Comparison of ENCODE assay signal across 8 mouse cellular contexts in genomic region chr3:98941066-98941551, GRCm38 (mm10). TPM values are rescaled to one million over a fixed set of nuclear protein-coding genes. Genes with fewer than 3 reads are reported as not detected.
DNase-seq lines count a peak whose midpoint lies in the region; ATAC-seq lines count a peak whose summit lies in the region.

No protein-coding gene starts in this region.

- ATAC-seq in heart, embryonic 13.5 days (ENCODE audit: extremely low read depth, insufficient number of reproducible peaks, low FRiP score, low TSS enrichment): no peak
- ATAC-seq in granulocyte monocyte progenitor cell, adult 5-6 weeks (replicated peaks; ENCODE audit: poor library complexity, severe bottlenecking): no peak

- H3K36me3 ChIP-seq in heart, embryonic 13.5 days: no peaks in the 10 kb centered on the region
- H3K36me3 ChIP-seq in hindbrain, embryonic 10.5 days: no peaks in the 10 kb centered on the region
- no peaks in the 10 kb centered on the region for H3K36me3 ChIP-seq in midbrain, embryonic 10.5 days

- WGBS in heart, embryonic 13.5 days: 6% methylated on average over 24 of the region's 24 CpGs
- WGBS in hindbrain, embryonic 10.5 days: 8% methylated on average over 24 of the region's 24 CpGs
- 11% methylated on average over 24 of the region's 24 CpGs for WGBS in midbrain, embryonic 10.5 days

- peaks cover 16% of the 10 kb centered on the region; the same call in 1 of the 2 replicates for H3K27me3 ChIP-seq in heart, embryonic 13.5 days (replicated peaks)
- H3K27me3 ChIP-seq in hindbrain, embryonic 10.5 days (ENCODE audit: insufficient read depth, poor library complexity, severe bottlenecking): no peaks in the 10 kb centered on the region
- no peaks in the 10 kb centered on the region for H3K27me3 ChIP-seq in midbrain, embryonic 10.5 days (ENCODE audit: low read depth, poor library complexity, severe bottlenecking)

- H3K27ac ChIP-seq in heart, embryonic 13.5 days (replicated peaks): no peak overlapping the region
- peak overlapping the region; percentile 26; the same call in 1 of the 2 replicates for H3K27ac ChIP-seq in hindbrain, embryonic 10.5 days
- peak overlapping the region; percentile 46; the same call in 1 of the 2 replicates for H3K27ac ChIP-seq in midbrain, embryonic 10.5 days (replicated peaks)

- H3K4me3 ChIP-seq in heart, embryonic 13.5 days: peak overlapping the region; percentile 50
- peak overlapping the region; percentile 47 for H3K4me3 ChIP-seq in hindbrain, embryonic 10.5 days
- H3K4me3 ChIP-seq in midbrain, embryonic 10.5 days: peak overlapping the region; percentile 49

- peaks cover 10% of the 10 kb centered on the region for H3K4me1 ChIP-seq in heart, embryonic 13.5 days
- H3K4me1 ChIP-seq in hindbrain, embryonic 10.5 days (replicated peaks): peaks cover 20% of the 10 kb centered on the region
- peaks cover 23% of the 10 kb centered on the region for H3K4me1 ChIP-seq in midbrain, embryonic 10.5 days

- no peak for DNase-seq in heart, adult 9 months (ENCODE audit: low spot score in 2 of 2)
- peak; percentile 44 for DNase-seq in embryo, embryonic 10 days (ENCODE audit: low spot score)
- peak; percentile 47 for DNase-seq in hindbrain, embryonic 10.5 days (ENCODE audit: low spot score)
- peak; percentile 53 for DNase-seq in midbrain, embryonic 10.5 days (ENCODE audit: low spot score)
- DNase-seq in spleen, postnatal 4 days (ENCODE audit: low spot score in 2 of 2): no peak
- DNase-seq in right cerebral cortex, adult 2 months (ENCODE audit: low spot score in 2 of 2): no peak

- H3K9me3 ChIP-seq in heart, embryonic 13.5 days: no peaks in the 10 kb centered on the region
- no peaks in the 10 kb centered on the region for H3K9me3 ChIP-seq in hindbrain, embryonic 10.5 days
- no peaks in the 10 kb centered on the region for H3K9me3 ChIP-seq in midbrain, embryonic 10.5 days (replicated peaks)

- H3K9ac ChIP-seq in heart, embryonic 13.5 days: peak overlapping the region; percentile 69

- H3K4me2 ChIP-seq in heart, embryonic 13.5 days: peak overlapping the region; percentile 76

RNA-seq across cellular contexts. Expression of gene Hao2, which starts 48.1 kb away (rescaled TPM):
- polyA plus RNA-seq in heart, embryonic 13.5 days (2015; fragmentation: Nextera tagmentation; extraction: Ambion mirVana): 0.09 and 0.20 TPM in 2 replicates
- polyA plus RNA-seq in hindbrain, embryonic 10.5 days (2016; fragmentation: Nextera tagmentation; extraction: Ambion mirVana): not detected in 2 replicates
- 0.05 TPM in 1 of 2 replicates, not detected in the other for polyA plus RNA-seq in midbrain, embryonic 10.5 days (2016; fragmentation: Nextera tagmentation; extraction: Ambion mirVana)
- not detected in 2 replicates for total RNA-seq in granulocyte monocyte progenitor cell, adult 5-6 weeks (2014; fragmentation: Nextera tagmentation)
- total RNA-seq in granulocyte monocyte progenitor cell, adult 5-6 weeks (2017): not detected in 2 replicates

Comparison
In these comparisons a context has a peak if more than half of its experiments do, and no peak if none do; other contexts are left out.
1. DNase-seq: peak in embryo, embryonic 10 days (single experiment), hindbrain, embryonic 10.5 days (single experiment) and midbrain, embryonic 10.5 days (single experiment); none in heart, adult 9 months (0 of 2), spleen, postnatal 4 days (0 of 2) and right cerebral cortex, adult 2 months (0 of 2).
2. Peak in every context shown above with its lines, with median percentiles within 50 percentile points of each other: H3K4me3 ChIP-seq.